Mouse (Mus musculus) liver, embryonic 14 days (tissue): Measurements from ENCODE around the gene Usp19. TPM values are rescaled to one million over a fixed set of nuclear protein-coding genes. Genes with fewer than 3 reads are reported as not detected.

ENCODE experiments used
- polyA plus RNA-seq: library from polyadenylated mRNA; depleted of rRNA; stranded (reverse); fragments of >200 nt; gene quantifications from 2 replicates; pipeline ENCODE4 v1.2.3, GENCODE M21; 2012; rRNA removed

The Usp19 gene
- polyA plus RNA-seq = 29.8 and 34.1 TPM in 2 replicates

GRCm38 (mm10) chr9:108490559-108491285 is at the start of gene Usp19:
Gene Usp19, plus strand, starts transcription at chr9:108490602.

GRCm38 (mm10) chr9:108460319-108461178 is 29.9 kb upstream of the Usp19 start, which contains the start of gene Ccdc71:
Gene Ccdc71, plus strand, starts transcription at chr9:108460527.

DNA sequence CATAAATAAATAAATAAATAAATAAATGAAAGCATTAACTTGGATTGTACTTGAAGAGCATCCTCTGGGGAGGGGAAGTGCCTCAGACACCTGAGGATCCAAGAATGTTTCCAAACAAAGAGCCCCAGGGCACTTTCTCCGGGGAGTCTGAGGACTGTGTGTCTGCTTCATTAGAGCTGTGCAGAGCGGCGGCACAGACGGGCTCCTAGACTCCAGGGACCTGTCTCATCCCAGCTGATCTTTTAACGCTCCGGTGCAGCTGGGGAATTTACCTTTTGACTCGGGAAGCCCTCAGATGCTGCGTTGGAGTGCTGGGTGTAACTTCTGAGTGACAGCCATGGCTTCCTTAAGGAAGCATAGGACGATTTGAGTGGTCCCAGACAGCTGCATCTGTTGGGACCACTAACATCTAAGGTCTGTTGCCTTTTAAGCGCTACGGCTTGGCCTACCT is 29.2 kb upstream of the Usp19 start, which contains the start of gene Klhdc8b:
TSS of gene Klhdc8b (minus strand) at position 401 of the 451 bp plus-strand sequence.

DNA sequence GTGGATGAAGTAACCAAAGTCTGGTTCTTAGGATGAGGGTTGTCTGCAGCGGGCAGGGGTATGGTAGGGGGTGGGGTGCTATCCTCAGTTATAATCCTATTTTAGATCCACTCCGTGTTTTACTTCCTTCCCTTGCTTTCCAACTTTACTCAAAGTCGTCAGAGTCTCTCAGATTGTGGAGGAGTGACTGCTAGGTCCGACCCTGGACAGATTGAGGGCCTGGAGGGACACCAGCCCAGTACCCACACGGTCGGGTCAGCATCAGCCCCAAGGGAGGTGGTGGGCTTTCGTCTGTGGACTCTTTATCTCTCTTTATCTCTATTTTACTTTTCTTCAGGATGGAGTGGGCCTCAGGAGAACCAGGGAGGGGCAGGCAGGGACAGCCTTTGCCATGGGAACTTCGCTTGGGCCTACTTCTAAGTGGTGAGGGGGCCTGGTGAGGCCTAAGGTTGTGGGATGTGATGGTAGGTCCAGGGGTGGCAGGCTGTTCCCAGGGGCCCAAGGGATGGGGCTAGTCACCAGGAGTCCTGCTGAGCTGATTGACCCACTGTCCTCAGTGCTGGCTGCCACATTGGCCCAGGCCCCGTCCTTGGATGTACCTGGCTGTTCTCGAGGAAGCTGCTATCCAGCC is 10.6 kb upstream of the Usp19 start, which contains the start of gene Lamb2:
TSS of gene Lamb2 (plus strand) at position 16 of the 631 bp plus-strand sequence.

DNA sequence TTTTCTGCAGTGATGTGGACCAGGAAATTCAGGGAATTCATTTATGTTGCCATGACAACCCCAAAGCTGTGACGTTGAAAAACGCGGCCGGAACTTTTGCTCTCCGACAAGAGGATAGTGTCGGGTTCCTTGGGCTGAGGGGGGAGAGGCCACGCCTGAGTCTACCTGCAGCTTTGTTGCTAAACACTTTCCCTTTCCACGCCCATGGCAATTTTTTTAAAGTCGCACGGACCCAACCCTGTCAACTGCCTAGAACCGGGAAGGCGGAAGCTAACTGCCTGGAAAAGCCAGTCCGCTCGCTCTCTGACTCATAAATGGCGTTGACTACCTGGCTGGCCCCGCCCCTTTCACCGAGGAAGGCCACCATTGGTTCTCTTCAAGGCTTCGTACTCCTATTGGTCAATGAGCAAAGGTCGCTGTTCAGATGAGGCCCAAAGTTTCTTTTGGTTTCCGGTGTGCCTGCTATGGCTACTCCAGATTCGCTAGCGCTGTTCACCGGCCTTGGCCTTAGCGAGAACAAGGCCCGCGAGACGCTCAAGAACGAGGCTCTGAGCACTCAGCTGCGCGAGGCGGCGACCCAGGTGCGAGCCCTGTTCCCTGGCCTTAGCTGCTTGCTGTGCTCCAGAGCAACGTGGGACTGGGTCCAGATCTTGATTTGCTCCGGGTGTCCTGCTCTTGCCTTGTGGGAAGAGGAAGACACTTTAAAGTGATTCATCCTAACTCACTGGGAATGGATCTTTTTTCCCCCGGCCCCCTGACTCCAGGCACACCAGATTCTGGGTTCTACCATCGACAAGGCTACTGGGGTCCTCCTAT is 17.4 kb downstream of the Usp19 start, which contains the start of gene Qars:
TSS of gene Qars (plus strand) at position 88 of the 816 bp plus-strand sequence.

DNA sequence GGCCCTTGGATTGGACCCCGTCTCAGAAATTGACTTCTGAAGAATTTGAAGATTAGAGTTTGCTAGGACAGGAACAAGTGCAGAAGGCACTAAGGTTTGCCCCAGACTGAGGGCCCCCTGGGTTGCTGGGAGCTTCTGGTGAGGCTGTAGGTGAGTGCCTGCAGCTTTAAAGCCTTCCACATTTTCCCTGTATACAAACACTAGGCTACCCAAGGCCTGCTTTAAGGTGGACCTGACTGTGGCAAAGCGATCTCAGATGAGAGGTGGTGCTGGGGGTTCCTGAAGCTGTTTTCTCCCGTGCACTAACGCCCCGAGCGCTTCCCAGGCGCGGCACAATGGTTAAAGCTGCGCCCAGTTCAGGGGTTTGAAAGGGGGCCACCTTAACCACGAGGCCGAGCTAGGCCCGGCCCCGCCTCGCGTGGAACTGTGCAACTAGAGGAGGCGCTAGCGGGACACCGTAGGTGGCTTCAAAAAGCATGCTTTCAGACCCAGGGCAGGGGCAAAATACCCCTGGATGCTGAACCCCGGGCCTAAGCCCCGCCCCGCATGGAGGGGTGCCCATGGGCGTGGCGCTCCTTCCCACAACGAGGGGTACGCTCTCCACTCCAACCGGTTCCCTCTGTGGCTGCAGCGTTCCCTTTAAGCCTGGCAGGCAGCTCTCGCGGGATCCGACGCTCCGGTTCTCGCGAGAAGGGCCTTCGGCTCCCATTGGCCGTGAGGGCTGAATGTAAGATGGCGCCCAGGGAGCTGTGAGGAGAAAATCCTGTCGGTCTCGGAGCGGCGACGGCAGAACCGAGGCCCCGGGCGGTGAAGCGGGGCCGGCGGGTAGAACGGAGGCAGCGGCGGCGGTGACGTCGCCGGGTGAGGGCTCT is 26.2 kb downstream of the Usp19 start, which contains the start of gene Qrich1:
TSS of gene Qrich1 (plus strand) at position 427 of the 872 bp plus-strand sequence.

Other genes starting within 250 kb of the Usp19 start
- 4.5 and 5.6 TPM in 2 replicates for gene Dag1, start 226.6 kb upstream of the Usp19 start, polyA plus RNA-seq
- 2.7 and 3.1 TPM in 2 replicates for gene Nicn1, start 200.2 kb upstream of the Usp19 start, polyA plus RNA-seq
- gene Amt, start 193.7 kb upstream of the Usp19 start, polyA plus RNA-seq = 6.6 and 7.8 TPM in 2 replicates
- gene Rhoa, start 184.5 kb upstream of the Usp19 start, polyA plus RNA-seq = 77.4 and 89.7 TPM in 2 replicates
- gene Tcta, start 184.4 kb upstream of the Usp19 start, polyA plus RNA-seq = 8.4 and 10.7 TPM in 2 replicates
- gene Gpx1, start 151.7 kb upstream of the Usp19 start, polyA plus RNA-seq = 3,245 and 3,712 TPM in 2 replicates
- gene Usp4, start 142.7 kb upstream of the Usp19 start, polyA plus RNA-seq = 36.5 and 40.0 TPM in 2 replicates
- 0.36 and 0.61 TPM in 2 replicates for gene 1700102P08Rik, start 97.8 kb upstream of the Usp19 start, polyA plus RNA-seq
- gene Ccdc36, start 62.1 kb upstream of the Usp19 start, polyA plus RNA-seq = 0.17 TPM in 2 replicates
- not detected in 2 replicates for gene BC048562, start 54.1 kb upstream of the Usp19 start, polyA plus RNA-seq
- gene Ccdc71, start 30.1 kb upstream of the Usp19 start, polyA plus RNA-seq = 9.1 and 10.2 TPM in 2 replicates
- gene Klhdc8b, start 29.0 kb upstream of the Usp19 start, polyA plus RNA-seq = 10.9 and 12.7 TPM in 2 replicates
- gene Lamb2, start 10.9 kb upstream of the Usp19 start, polyA plus RNA-seq = 7.2 and 7.9 TPM in 2 replicates
- gene Qars, start 17.1 kb downstream of the Usp19 start, polyA plus RNA-seq = 97.1 and 108 TPM in 2 replicates
- gene Qrich1, start 26.2 kb downstream of the Usp19 start, polyA plus RNA-seq = 36.9 and 46.0 TPM in 2 replicates
- 120 and 136 TPM in 2 replicates for gene Impdh2, start 69.7 kb downstream of the Usp19 start, polyA plus RNA-seq
- 9.9 and 11.3 TPM in 2 replicates for gene Ndufaf3, start 76.8 kb downstream of the Usp19 start, polyA plus RNA-seq
- gene Dalrd3, start 79.3 kb downstream of the Usp19 start, polyA plus RNA-seq = 38.4 and 45.4 TPM in 2 replicates
- 7.5 and 8.5 TPM in 2 replicates for gene Wdr6, start 88.1 kb downstream of the Usp19 start, polyA plus RNA-seq
- gene P4htm, start 107.1 kb downstream of the Usp19 start, polyA plus RNA-seq = 0.63 and 0.67 TPM in 2 replicates
- gene Arih2, start 158.8 kb downstream of the Usp19 start, polyA plus RNA-seq = 18.2 and 20.6 TPM in 2 replicates
- gene Slc25a20, start 171.5 kb downstream of the Usp19 start, polyA plus RNA-seq = 6.8 and 9.3 TPM in 2 replicates
- gene Prkar2a, start 198.7 kb downstream of the Usp19 start, polyA plus RNA-seq = 5.9 and 7.1 TPM in 2 replicates